Mouse (Mus musculus) liver, embryonic 14.5 days (tissue): ENCODE data around the gene Itsn2.

Experiments
- CTCF ChIP-seq: IDR thresholded peaks from 2 replicates; pipeline ENCODE4 v1.5.1; 2016; ENCODE audit warnings: antibody characterized with exemption, low read depth, control low read depth
- EP300 ChIP-seq: IDR thresholded peaks from 2 replicates; pipeline ENCODE4 v1.6.1; 2016; ENCODE audit warnings: antibody characterized with exemption, low read depth

DNA sequence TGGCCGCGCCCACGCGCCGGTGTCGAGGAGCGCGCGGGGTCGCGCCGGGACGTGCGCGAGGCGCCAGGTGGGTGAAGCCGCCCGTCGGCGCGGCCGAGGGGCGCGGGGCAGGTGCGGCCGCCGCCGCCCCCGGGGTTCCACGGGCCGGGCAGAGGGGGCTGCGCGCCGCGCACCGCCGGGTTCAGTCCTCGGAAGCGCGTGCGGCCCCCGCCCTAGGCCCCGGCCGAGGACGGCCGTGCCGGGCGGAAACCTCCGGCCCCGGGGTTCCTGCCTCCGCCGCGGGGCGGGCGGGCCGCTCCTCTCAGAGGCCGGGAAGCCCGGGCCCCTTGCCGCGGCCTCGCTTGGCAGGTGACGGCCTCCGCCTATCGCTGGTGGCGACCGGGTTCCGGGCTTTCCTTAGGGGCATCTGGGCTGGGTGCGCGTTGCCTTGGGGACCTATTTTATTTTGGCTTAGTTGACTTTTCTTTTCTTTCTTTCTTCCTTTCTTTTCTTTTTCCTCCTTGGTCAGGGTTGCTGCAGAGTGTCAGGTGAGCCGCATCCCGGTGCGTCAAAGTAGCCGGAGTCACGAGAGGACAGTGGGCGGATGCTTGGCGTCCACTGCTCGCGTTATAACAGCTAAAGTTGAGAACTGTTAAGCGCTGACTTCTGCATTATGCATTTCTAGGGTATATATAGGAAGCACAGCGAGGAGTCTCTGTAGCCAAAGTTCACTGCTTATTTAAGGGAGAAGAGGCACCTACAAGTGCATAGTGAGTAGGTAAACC is 910 bp downstream of the Itsn2 start:
- TF ChIP-seq CTCF (no peak), EP300 (no peak)
